Mouse (Mus musculus) thymus, adult 2 months (tissue): ENCODE measurements at regions not wholly inside any gene's neighbourhood (a gene's known extent, or its start where the extent isn't known, plus 50 kb on each side); places are given as distances from the start of the nearest gene placed in this dataset.

Experiments used
- CTCF ChIP-seq: fragments of 200-500 bp; IDR thresholded peaks from 2 replicates; pipeline ENCODE4 v1.5.1; 2012; ENCODE audit warnings: mild to moderate bottlenecking, control low read depth, low read length, moderate library complexity, borderline replicate concordance; ENCODE audit not compliant: control insufficient read depth, poor library complexity, insufficient read depth; ENCODE audit errors: extremely low read depth
- POLR2A ChIP-seq: fragments of 200-500 bp; IDR thresholded peaks from 2 replicates; pipeline ENCODE4 v1.6.1; 2012; ENCODE audit warnings: mild to moderate bottlenecking, low read length, control low read depth, moderate library complexity; ENCODE audit not compliant: control insufficient read depth, poor library complexity, insufficient read depth; ENCODE audit errors: extremely low read depth

DNA sequence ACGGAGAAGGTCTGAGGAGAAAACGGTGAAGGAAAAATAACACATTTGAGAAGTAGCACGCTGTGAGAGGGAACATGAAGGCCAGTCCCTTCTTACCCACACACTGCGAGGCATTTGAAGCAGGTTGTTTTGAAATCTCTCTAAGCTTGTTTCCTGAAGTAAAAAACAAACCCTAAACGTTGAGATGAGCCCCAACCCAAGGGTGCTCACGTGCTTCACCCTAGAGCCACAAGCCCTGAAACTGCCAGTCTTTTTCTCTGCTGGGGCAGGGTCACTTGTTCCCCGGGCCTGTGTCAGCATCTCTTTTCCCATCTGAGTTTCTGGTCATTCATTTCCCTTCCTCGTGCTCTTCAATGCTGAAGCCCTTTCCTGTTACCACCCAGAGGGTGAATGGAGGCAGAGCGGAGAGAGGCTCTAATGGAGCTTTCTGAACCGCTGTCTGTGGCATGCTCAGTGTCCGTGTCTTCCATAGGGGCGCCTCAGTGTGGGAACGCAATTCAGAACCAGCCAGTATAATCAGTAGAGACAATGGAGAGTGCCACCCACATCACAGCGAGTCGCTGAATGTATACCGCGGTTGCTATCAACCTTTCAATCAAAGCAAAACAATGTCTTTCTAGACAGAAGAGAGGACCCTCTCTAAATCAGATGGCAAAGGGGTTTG, 375.0 kb upstream of the Gm10131 start:
- TF ChIP-seq CTCF (no peak), POLR2A (no peak)
